ENCODE assay signal across 22 mouse cellular contexts in genomic region chr12:30006586-30006985, GRCm38 (mm10).
"Had no signal": no experiment of that assay in that cellular context is flagged by ENCODE, and none has a peak within 500 bp of the region (broad histone marks: within the 10 kb centered on the region; RNA-seq: fewer than 3 reads in every experiment).

No protein-coding gene starts in this region.

- H3K4me3 ChIP-seq: gastrocnemius, adult 2 months; heart, adult 2 months; heart, embryonic 13.5 days; heart, embryonic 15.5 days; hindbrain, embryonic 13.5 days; hindbrain, embryonic 15.5 days; limb, embryonic 13.5 days; limb, embryonic 15.5 days; liver, embryonic 12.5 days had no signal

- H3K9me3 ChIP-seq: heart, embryonic 13.5 days; heart, embryonic 15.5 days; hindbrain, embryonic 13.5 days; hindbrain, embryonic 15.5 days; limb, embryonic 13.5 days; limb, embryonic 15.5 days; liver, embryonic 12.5 days had no signal

- ATAC-seq: hindbrain, postnatal 0 days; intestine, embryonic 16.5 days; liver, embryonic 12.5 days had no signal

- H3K27ac ChIP-seq: gastrocnemius, adult 2 months; heart, adult 2 months; heart, embryonic 13.5 days; heart, embryonic 15.5 days; hindbrain, embryonic 13.5 days; hindbrain, embryonic 15.5 days; hindbrain, postnatal 0 days; limb, embryonic 13.5 days; limb, embryonic 15.5 days; liver, embryonic 12.5 days had no signal

- DNase-seq: gastrocnemius, adult 2 months; gastrocnemius, postnatal 10 days; gastrocnemius, postnatal 36 days; heart, adult 11 months; heart, adult 2 months; heart, postnatal 14 days; heart, postnatal 36 days; kidney, adult 18-20 months; kidney, postnatal 10 days; layer of hippocampus, adult 9-11 months; layer of hippocampus, postnatal 36 days; left cerebral cortex, postnatal 4 days had no signal

- H3K27me3 ChIP-seq: heart, embryonic 13.5 days; heart, embryonic 15.5 days; hindbrain, embryonic 13.5 days; hindbrain, embryonic 15.5 days; limb, embryonic 13.5 days; limb, embryonic 15.5 days; liver, embryonic 12.5 days had no signal

- H3K4me1 ChIP-seq: heart, embryonic 13.5 days; heart, embryonic 15.5 days; limb, embryonic 13.5 days; limb, embryonic 15.5 days; liver, embryonic 12.5 days had no signal

- H3K4me2 ChIP-seq: heart, embryonic 11.5 days; heart, embryonic 13.5 days; heart, embryonic 15.5 days; hindbrain, embryonic 13.5 days; hindbrain, embryonic 15.5 days; limb, embryonic 13.5 days; limb, embryonic 15.5 days; liver, embryonic 12.5 days had no signal

- H3K36me3 ChIP-seq: liver, embryonic 12.5 days had no signal

- H3K9ac ChIP-seq: heart, embryonic 13.5 days; heart, embryonic 15.5 days; hindbrain, embryonic 13.5 days; hindbrain, embryonic 15.5 days; limb, embryonic 13.5 days; limb, embryonic 15.5 days; liver, embryonic 12.5 days had no signal
